Mouse (Mus musculus): ENCODE measurements around the gene Crtac1. TPM values are rescaled to one million over a fixed set of nuclear protein-coding genes. Genes with fewer than 3 reads are reported as not detected.

The Crtac1 gene
- polyA plus RNA-seq, 1 experiment from 2014 or later: 0.69 TPM

GRCm38 (mm10) chr19:42415042-42415441 is 16.5 kb downstream of the Crtac1 start:
- ATAC-seq (replicated peaks; ENCODE audit: insufficient number of reproducible peaks, insufficient read depth, low FRiP score, low read depth): no peak
- Histone ChIP-seq H3K36me3 (no peaks in the 10 kb centered on the region), H3K9me3 (replicated peaks) (no peaks in the 10 kb centered on the region), H3K9ac (no peak overlapping the region), H3K4me2 (no peak overlapping the region), H3K4me3 (no peak overlapping the region), H3K4me1 (replicated peaks) (no peaks in the 10 kb centered on the region), H3K27ac (no peak overlapping the region), H3K27me3 (peaks cover 33% of the 10 kb centered on the region)
- 74% methylated on average over 8 of the region's 8 CpGs for WGBS

- Histone ChIP-seq H3K9me3 (replicated peaks) (no peaks in the 10 kb centered on the region), H3K4me3 (no peak overlapping the region), H3K27ac (no peak overlapping the region), H3K27me3 (peaks cover 50% of the 10 kb centered on the region), H3K36me3 (no peaks in the 10 kb centered on the region), H3K4me1 (replicated peaks) (no peaks in the 10 kb centered on the region), H3K4me2 (no peak overlapping the region), H3K9ac (no peak overlapping the region)
- WGBS: 44% methylated on average over 5 of the region's 5 CpGs
- no peak for ATAC-seq (replicated peaks; ENCODE audit: insufficient number of reproducible peaks, insufficient read depth, low FRiP score, low read depth)
Measured at GRCm38 (mm10) chr19:42409856-42410255, 21.7 kb downstream of the Crtac1 start.

- Histone ChIP-seq H3K27me3 (peaks cover 52% of the 10 kb centered on the region), H3K4me3 (no peak overlapping the region)
- WGBS: 2% methylated on average over 19 of the region's 19 CpGs
Measured at GRCm38 (mm10) chr19:42409226-42409625, 22.4 kb downstream of the Crtac1 start.

GRCm38 (mm10) chr19:42404364-42404763 is 27.2 kb downstream of the Crtac1 start:
- no peak overlapping the region for H3K4me2 ChIP-seq
- no peak overlapping the region for H3K9ac ChIP-seq
- H3K9me3 ChIP-seq (replicated peaks): no peaks in the 10 kb centered on the region
- no peak overlapping the region for H3K4me3 ChIP-seq
- no peak overlapping the region for H3K27ac ChIP-seq
- peaks cover 26% of the 10 kb centered on the region for H3K27me3 ChIP-seq
- H3K36me3 ChIP-seq: no peaks in the 10 kb centered on the region
- H3K4me1 ChIP-seq (replicated peaks): no peaks in the 10 kb centered on the region
- WGBS: 80% methylated on average over 15 of the region's 15 CpGs
- no peak for ATAC-seq (replicated peaks; ENCODE audit: insufficient number of reproducible peaks, insufficient read depth, low FRiP score, low read depth)

More at GRCm38 (mm10) chr19:42409226-42409625, 22.4 kb downstream of the Crtac1 start:
- H3K36me3 ChIP-seq: no peaks in the 10 kb centered on the region
- H3K9me3 ChIP-seq (replicated peaks): no peaks in the 10 kb centered on the region
- no peak for ATAC-seq (replicated peaks; ENCODE audit: insufficient number of reproducible peaks, insufficient read depth, low FRiP score, low read depth)
- no peak overlapping the region for H3K27ac ChIP-seq
- 0 out of 2 replicates have a peak overlapping the region, but pooled peaks have one; percentile 4 for H3K4me2 ChIP-seq
- no peak overlapping the region for H3K9ac ChIP-seq
- H3K4me1 ChIP-seq (replicated peaks): no peaks in the 10 kb centered on the region

GRCm38 (mm10) chr19:42399974-42400373 is 31.6 kb downstream of the Crtac1 start:
- Histone ChIP-seq H3K9ac (no peak overlapping the region), H3K27ac (no peak overlapping the region), H3K36me3 (no peaks in the 10 kb centered on the region), H3K9me3 (replicated peaks) (no peaks in the 10 kb centered on the region), H3K4me2 (no peak overlapping the region), H3K27me3 (peaks cover 9% of the 10 kb centered on the region; the same call in 1 of the 2 replicates), H3K4me1 (replicated peaks) (no peaks in the 10 kb centered on the region), H3K4me3 (no peak overlapping the region)
- 49% methylated on average over 3 of the region's 3 CpGs for WGBS
- ATAC-seq (replicated peaks; ENCODE audit: insufficient number of reproducible peaks, insufficient read depth, low FRiP score, low read depth): no peak

- H3K27ac ChIP-seq: no peak overlapping the region
- no peak overlapping the region for H3K4me2 ChIP-seq
- H3K27me3 ChIP-seq: peaks cover 10% of the 10 kb centered on the region; the same call in 1 of the 2 replicates
- H3K4me3 ChIP-seq: no peak overlapping the region
- H3K36me3 ChIP-seq: no peaks in the 10 kb centered on the region
- ATAC-seq (replicated peaks; ENCODE audit: insufficient number of reproducible peaks, insufficient read depth, low FRiP score, low read depth): no peak
- H3K9me3 ChIP-seq (replicated peaks): no peaks in the 10 kb centered on the region
- H3K9ac ChIP-seq: no peak overlapping the region
- WGBS: 12% methylated on average over 11 of the region's 11 CpGs
- no peaks in the 10 kb centered on the region for H3K4me1 ChIP-seq (replicated peaks)
Measured at GRCm38 (mm10) chr19:42397281-42397680, 34.3 kb downstream of the Crtac1 start.

- no peak overlapping the region for H3K4me3 ChIP-seq
- no peak overlapping the region for H3K27ac ChIP-seq
- H3K27me3 ChIP-seq: peaks cover 10% of the 10 kb centered on the region; the same call in 1 of the 2 replicates
- ATAC-seq (replicated peaks; ENCODE audit: insufficient number of reproducible peaks, insufficient read depth, low FRiP score, low read depth): no peak
- no peak overlapping the region for H3K9ac ChIP-seq
- H3K9me3 ChIP-seq (replicated peaks): no peaks in the 10 kb centered on the region
- no peak overlapping the region for H3K4me2 ChIP-seq
- 38% methylated on average over 2 of the region's 2 CpGs for WGBS
- H3K4me1 ChIP-seq (replicated peaks): no peaks in the 10 kb centered on the region
- no peaks in the 10 kb centered on the region for H3K36me3 ChIP-seq
Measured at GRCm38 (mm10) chr19:42394848-42395534, 36.6 kb downstream of the Crtac1 start.

GRCm38 (mm10) chr19:42393920-42394319 is 37.7 kb downstream of the Crtac1 start:
- H3K9ac ChIP-seq: no peak overlapping the region
- H3K36me3 ChIP-seq: no peaks in the 10 kb centered on the region
- H3K4me3 ChIP-seq: no peak overlapping the region
- H3K9me3 ChIP-seq (replicated peaks): no peaks in the 10 kb centered on the region
- peaks cover 10% of the 10 kb centered on the region; the same call in 1 of the 2 replicates for H3K27me3 ChIP-seq
- H3K4me1 ChIP-seq (replicated peaks): no peaks in the 10 kb centered on the region
- 75% methylated on average over 4 of the region's 4 CpGs for WGBS
- no peak overlapping the region for H3K27ac ChIP-seq
- no peak for ATAC-seq (replicated peaks; ENCODE audit: insufficient number of reproducible peaks, insufficient read depth, low FRiP score, low read depth)
- H3K4me2 ChIP-seq: no peak overlapping the region

- H3K4me3 ChIP-seq: no peak overlapping the region
- peaks cover 13% of the 10 kb centered on the region for H3K27me3 ChIP-seq
- no peaks in the 10 kb centered on the region for H3K36me3 ChIP-seq
- H3K4me1 ChIP-seq (replicated peaks): no peaks in the 10 kb centered on the region
- no peaks in the 10 kb centered on the region for H3K9me3 ChIP-seq (replicated peaks)
- H3K9ac ChIP-seq: no peak overlapping the region
- H3K4me2 ChIP-seq: no peak overlapping the region
- no peak for ATAC-seq (replicated peaks; ENCODE audit: insufficient number of reproducible peaks, insufficient read depth, low FRiP score, low read depth)
- no peak overlapping the region for H3K27ac ChIP-seq
- WGBS: 78% methylated on average over 8 of the region's 8 CpGs
Measured at GRCm38 (mm10) chr19:42392094-42392493, 39.5 kb downstream of the Crtac1 start.

GRCm38 (mm10) chr19:42389574-42389973 is 42.0 kb downstream of the Crtac1 start:
- 87% methylated on average over 14 of the region's 14 CpGs for WGBS
- Histone ChIP-seq H3K27me3 (peaks cover 30% of the 10 kb centered on the region), H3K9me3 (replicated peaks) (no peaks in the 10 kb centered on the region)

GRCm38 (mm10) chr19:42384981-42385598 is 46.5 kb downstream of the Crtac1 start:
- Histone ChIP-seq H3K9me3 (replicated peaks) (no peaks in the 10 kb centered on the region), H3K36me3 (no peaks in the 10 kb centered on the region), H3K4me3 (no peak overlapping the region), H3K27me3 (peaks cover 69% of the 10 kb centered on the region), H3K4me2 (no peak overlapping the region), H3K27ac (no peak overlapping the region), H3K9ac (no peak overlapping the region), H3K4me1 (replicated peaks) (no peaks in the 10 kb centered on the region; the same call in 1 of the 2 replicates)
- no peak for ATAC-seq (replicated peaks; ENCODE audit: insufficient number of reproducible peaks, insufficient read depth, low FRiP score, low read depth)
- 15% methylated on average over 15 of the region's 15 CpGs for WGBS

More at GRCm38 (mm10) chr19:42389574-42389973, 42.0 kb downstream of the Crtac1 start:
- Histone ChIP-seq H3K4me2 (no peak overlapping the region), H3K4me3 (no peak overlapping the region), H3K27ac (no peak overlapping the region), H3K9ac (no peak overlapping the region), H3K36me3 (no peaks in the 10 kb centered on the region), H3K4me1 (replicated peaks) (no peaks in the 10 kb centered on the region)
- no peak for ATAC-seq (replicated peaks; ENCODE audit: insufficient number of reproducible peaks, insufficient read depth, low FRiP score, low read depth)

Data from heart, embryonic 15.5 days (tissue).